In genomic region chr1:104986222-104986973, GRCm38 (mm10) we compare ENCODE assay signal across 8 mouse cellular contexts.
A peak's percentile ranks its signal among the peaks of the same experiment; 100 is the strongest.
DNase-seq lines count a peak whose midpoint lies in the region; ATAC-seq and TF ChIP-seq lines count a peak whose summit lies in the region.

No protein-coding gene starts in this region.

- DNase-seq in left cerebral cortex, adult 2 months (ENCODE audit: extremely low spot score in 1 of 2, low spot score in 2 of 2), result no peak
- DNase-seq in left cerebral cortex, adult 8-10 months (ENCODE audit: low spot score in 2 of 2), result no peak
- peak; percentile 86 for DNase-seq in MEL (ENCODE audit: low read depth, low spot score)
- DNase-seq in cerebellum, adult 9-11 months, result peak; percentile 32
- DNase-seq in hindlimb bud, embryonic 11.5 days (ENCODE audit: extremely low spot score, low read depth, low spot score), result peak; percentile 82
- no peak for DNase-seq in gastrocnemius, postnatal 14 days
- no peak for DNase-seq in frontal cortex, postnatal 10 days (ENCODE audit: low spot score in 2 of 2)

- no peak overlapping the region for H3K27ac ChIP-seq in left cerebral cortex, adult 2 months
- H3K27ac ChIP-seq in MEL (ENCODE audit: control insufficient read depth, low read depth, low read length), result no peak overlapping the region
- no peak overlapping the region for H3K27ac ChIP-seq in midbrain, embryonic 12.5 days (replicated peaks)

- TF ChIP-seq CTCF in left cerebral cortex, adult 2 months (IDR thresholded peaks at IDR 0.05), result peak; percentile 85
- TF ChIP-seq CTCF in MEL (IDR thresholded peaks at IDR 0.05 in 2 of 3, conservative IDR thresholded peaks at IDR 0.05 in 1 of 3; ENCODE audit: control insufficient read depth in 1 of 3, insufficient read depth in 1 of 3, low read depth in 2 of 3, low read length in 3 of 3, poor library complexity in 1 of 3, severe bottlenecking in 1 of 3), result peak; percentile 46 to 98 (median 97)

- H3K4me2 ChIP-seq in midbrain, embryonic 12.5 days (replicated peaks), result no peak overlapping the region

- H3K9ac ChIP-seq in MEL (ENCODE audit: control insufficient read depth, low read depth, low read length, poor library complexity, severe bottlenecking), result no peak overlapping the region
- no peak overlapping the region for H3K9ac ChIP-seq in midbrain, embryonic 12.5 days (replicated peaks)

- no peaks in the 10 kb centered on the region for H3K36me3 ChIP-seq in MEL (ENCODE audit: control insufficient read depth in 1 of 2, insufficient read depth in 2 of 2, low read length in 2 of 2)
- H3K36me3 ChIP-seq in midbrain, embryonic 12.5 days, result no peaks in the 10 kb centered on the region

- H3K9me3 ChIP-seq in MEL (replicated peaks; ENCODE audit: insufficient read depth, low read length), result no peaks in the 10 kb centered on the region
- H3K9me3 ChIP-seq in midbrain, embryonic 12.5 days, result no peaks in the 10 kb centered on the region

- TF ChIP-seq POLR2A in MEL (IDR thresholded peaks at IDR 0.05; ENCODE audit: control insufficient read depth in 1 of 2, insufficient read depth in 1 of 2, low read depth in 1 of 2, low read length in 2 of 2, poor library complexity in 1 of 2), result no peak

- H3K27me3 ChIP-seq in MEL (ENCODE audit: control insufficient read depth in 1 of 2, insufficient read depth in 2 of 2, low read length in 2 of 2), result no peaks in the 10 kb centered on the region
- no peaks in the 10 kb centered on the region for H3K27me3 ChIP-seq in midbrain, embryonic 12.5 days

- TF ChIP-seq RAD21 in MEL (IDR thresholded peaks at IDR 0.05; ENCODE audit: low read depth, low read length), result peak; percentile 100

- H3K79me2 ChIP-seq in MEL (ENCODE audit: control insufficient read depth, insufficient read depth, low read length, poor library complexity), result no peaks in the 10 kb centered on the region

- TF ChIP-seq EP300 in MEL (IDR thresholded peaks at IDR 0.05; ENCODE audit: low read depth in 1 of 2, low read length in 2 of 2), result no peak

- ATAC-seq in midbrain, embryonic 12.5 days (ENCODE audit: low FRiP score, low read depth), result peak; percentile 69

- H3K4me3 ChIP-seq in left cerebral cortex, adult 2 months, result no peak overlapping the region
- no peak overlapping the region for H3K4me3 ChIP-seq in MEL (ENCODE audit: control insufficient read depth in 1 of 2, insufficient read depth in 1 of 2, low read depth in 2 of 2, low read length in 2 of 2)
- H3K4me3 ChIP-seq in midbrain, embryonic 12.5 days, result no peak overlapping the region

- no peaks in the 10 kb centered on the region for H3K4me1 ChIP-seq in MEL (ENCODE audit: control insufficient read depth in 1 of 2, insufficient read depth in 2 of 2, low read length in 2 of 2)
- H3K4me1 ChIP-seq in midbrain, embryonic 12.5 days, result no peaks in the 10 kb centered on the region

- intact Hi-C loops in left cerebral cortex, adult 2 months (cut with DNase I), result loop anchor here (1.0 kb wide), 1 partner anchor 644 kb away; no protein-coding TSS in a partner anchor
- intact Hi-C loops in gastrocnemius, postnatal 14 days (cut with DNase I; ENCODE audit: low total_unique reads), result loop anchor here (5.0 kb wide), 1 partner anchor 646 kb away; no protein-coding TSS in a partner anchor

- WGBS in midbrain, embryonic 12.5 days, result 37% methylated on average over 5 of the region's 5 CpGs

TF ChIP-seq in MEL, 35 proteins besides CTCF, POLR2A, EP300 and RAD21:
- TF ChIP-seq ZNF384 (IDR thresholded peaks at IDR 0.05; ENCODE audit: low read depth, low read length) (peak; percentile 44; the same call in 1 of the 2 replicates), SMC3 (IDR thresholded peaks at IDR 0.05; ENCODE audit: low read depth, low read length) (peak; percentile 99), SIN3A (IDR thresholded peaks at IDR 0.05; ENCODE audit: low read length) (0 out of 2 replicates have a peak, but pooled peaks have one; percentile 23), POLR2AphosphoS2 (IDR thresholded peaks at IDR 0.05; ENCODE audit: low read length) (no peak), TBP (IDR thresholded peaks at IDR 0.05; ENCODE audit: low read depth, low read length) (0 out of 2 replicates have a peak, but pooled peaks have one; percentile 34), UBTF (IDR thresholded peaks at IDR 0.05; ENCODE audit: borderline replicate concordance, insufficient read depth, low read depth, low read length) (no peak), ZC3H11A (IDR thresholded peaks at IDR 0.05; ENCODE audit: low read depth, low read length) (peak; percentile 99), MAFK (IDR thresholded peaks at IDR 0.05; ENCODE audit: borderline replicate concordance, low read depth, low read length) (no peak)

Comparison
In these comparisons a context has a peak if more than half of its experiments do, and no peak if none do; other contexts are left out.
1. DNase-seq: peak in MEL (single experiment), cerebellum, adult 9-11 months (single experiment) and hindlimb bud, embryonic 11.5 days (single experiment); none in left cerebral cortex, adult 2 months (0 of 2), left cerebral cortex, adult 8-10 months (0 of 2), gastrocnemius, postnatal 14 days (single experiment) and frontal cortex, postnatal 10 days (0 of 2).